Mouse (Mus musculus) liver, postnatal 0 days (tissue): ENCODE data around the gene Gm5678. TPM values are rescaled to one million over a fixed set of nuclear protein-coding genes. Genes with fewer than 3 reads are reported as not detected.
"Not testable (repeated sequence)": the region's sequence is repeated elsewhere in the genome, so short reads cannot be mapped to it uniquely, and the experiment has no call there.

Experiments
- ATAC-seq: fragments of 200-750 bp; cut with Nextera tagmentation; 2 replicates; pipeline ENCODE4 v1.8.0; 2017; ENCODE audit warnings: mild to moderate bottlenecking, moderate library complexity
- DNase-seq: peaks from one replicate; pipeline ENCODE4 v3.0.0-alpha.2; 2016
- H3K27ac ChIP-seq: fragments of 300-500 bp; sonication (generic); 2 replicates; pipeline ENCODE4 v1.5.1; 2014; ENCODE audit warnings: antibody characterized with exemption, moderate library complexity, mild to moderate bottlenecking, low read depth
- H3K27me3 ChIP-seq: fragments of 300-500 bp; sonication (generic); 2 replicates; pipeline ENCODE4 v1.6.1; 2014; ENCODE audit warnings: low read length, control low read depth, mixed read lengths; ENCODE audit not compliant: insufficient read depth
- H3K36me3 ChIP-seq: fragments of 300-500 bp; sonication (generic); replicated peaks from 2 replicates; pipeline ENCODE4 v1.6.1; 2014; ENCODE audit warnings: mild to moderate bottlenecking, control low read depth, low read length, moderate library complexity, mixed read lengths; ENCODE audit not compliant: insufficient read depth
- H3K4me1 ChIP-seq: fragments of 300-500 bp; sonication (generic); 2 replicates; pipeline ENCODE4 v1.6.1; 2014; ENCODE audit warnings: antibody characterized with exemption, mild to moderate bottlenecking, control low read depth; ENCODE audit not compliant: insufficient read depth
- H3K4me2 ChIP-seq: fragments of 300-500 bp; sonication (generic); 2 replicates; pipeline ENCODE4 v1.6.1; 2014; ENCODE audit warnings: low read depth, mild to moderate bottlenecking, low read length, moderate library complexity, mixed read lengths
- H3K4me3 ChIP-seq: fragments of 300-500 bp; sonication (generic); 2 replicates; pipeline ENCODE4 v1.5.1; 2014; ENCODE audit warnings: low read depth, low read length
- H3K9ac ChIP-seq: fragments of 300-500 bp; sonication (generic); replicated peaks from 2 replicates; pipeline ENCODE4 v1.6.1; 2014; ENCODE audit warnings: mild to moderate bottlenecking, moderate library complexity
- H3K9me3 ChIP-seq: fragments of 300-500 bp; sonication (generic); 2 replicates; pipeline ENCODE4 v1.6.1; 2016; ENCODE audit warnings: mild to moderate bottlenecking, control low read depth, low read length, mixed read lengths
- CTCF ChIP-seq: sonication (generic); IDR thresholded peaks from 2 replicates; pipeline ENCODE4 v1.5.1; 2016; ENCODE audit warnings: antibody characterized with exemption, low read depth
- EP300 ChIP-seq: IDR thresholded peaks from 2 replicates; pipeline ENCODE4 v1.6.1; 2016; ENCODE audit warnings: antibody characterized with exemption, low read depth, mild to moderate bottlenecking
- WGBS: fragments of 180-500 bp; shearing (Covaris S2); extraction: QIAGEN DNeasy Blood & Tissue Kit; methylation state at CpG from one replicate; pipeline ENCODE4 v1.1.7; 2014; ENCODE audit not compliant: insufficient replicate concordance; 5-methylcytosine and 5-hydroxymethylcytosine counted together
- polyA plus RNA-seq: library from polyadenylated mRNA; unstranded; fragments of >200 nt; fragmentation: Nextera tagmentation; extraction: Ambion mirVana; gene quantifications from 2 replicates; pipeline ENCODE4 v1.2.1, GENCODE M21; 2015

Gm5678 gene
- polyA plus RNA-seq, 1 experiment from 2014 or later: not detected

- DNase-seq: peak; percentile 87
- Histone ChIP-seq H3K27me3 (no peaks in the 10 kb centered on the region), H3K4me3 (no peak overlapping the region), H3K27ac (peak overlapping the region; percentile 57; the same call in 1 of the 2 replicates), H3K4me2 (peak overlapping the region; percentile 18; the same call in 1 of the 2 replicates), H3K36me3 (0 out of 2 replicates have a peak, but pooled peaks cover 4% of the 10 kb centered on the region), H3K4me1 (no peaks in the 10 kb centered on the region; the same call in 1 of the 2 replicates), H3K9ac (no peak overlapping the region), H3K9me3 (no peaks in the 10 kb centered on the region)
- peak; percentile 85 for ATAC-seq
- TF ChIP-seq EP300: 0 out of 2 replicates have a peak, but pooled peaks have one; percentile 51
- TF ChIP-seq CTCF: peak; percentile 90
- 22% methylated on average over 5 of the region's 5 CpGs for WGBS
Observed at GRCm38 (mm10) chr16:93615118-93615870, 12.6 kb upstream of the Gm5678 start.

GRCm38 (mm10) chr16:93623759-93624158 lies 4.1 kb upstream of the Gm5678 start:
- H3K4me3 ChIP-seq, H3K36me3 ChIP-seq, H3K27me3 ChIP-seq, H3K4me2 ChIP-seq, H3K9me3 ChIP-seq, H3K27ac ChIP-seq, H3K9ac ChIP-seq, H3K4me1 ChIP-seq, ATAC-seq, DNase-seq: not testable (repeated sequence)
- 73% methylated on average over 4 of the region's 4 CpGs for WGBS

- Histone ChIP-seq H3K36me3 (no peaks in the 10 kb centered on the region), H3K27me3 (no peaks in the 10 kb centered on the region), H3K4me3 (no peak overlapping the region), H3K27ac (no peak overlapping the region), H3K4me1 (no peaks in the 10 kb centered on the region), H3K9me3 (no peaks in the 10 kb centered on the region), H3K9ac (no peak overlapping the region), H3K4me2 (no peak overlapping the region)
- DNase-seq (no peak), ATAC-seq (no peak)
- no peak for TF ChIP-seq CTCF
- TF ChIP-seq EP300: no peak
- 75% methylated on average over 4 of the region's 4 CpGs for WGBS
Observed at GRCm38 (mm10) chr16:93624671-93625070, 3.2 kb upstream of the Gm5678 start.

GRCm38 (mm10) chr16:93626745-93627144 lies 1.2 kb upstream of the Gm5678 start:
- ATAC-seq: no peak

GRCm38 (mm10) chr16:93644006-93644405 lies 16.1 kb downstream of the Gm5678 start:
- Histone ChIP-seq H3K4me1 (no peaks in the 10 kb centered on the region), H3K9me3 (no peaks in the 10 kb centered on the region), H3K27me3 (no peaks in the 10 kb centered on the region), H3K36me3 (no peaks in the 10 kb centered on the region), H3K27ac (no peak overlapping the region), H3K4me3 (no peak overlapping the region), H3K9ac (no peak overlapping the region), H3K4me2 (no peak overlapping the region)
- no peak for DNase-seq
- ATAC-seq: no peak
- WGBS: 31% methylated on average over 4 of the region's 4 CpGs
- TF ChIP-seq EP300 (no peak), CTCF (no peak)

More at GRCm38 (mm10) chr16:93626745-93627144, 1.2 kb upstream of the Gm5678 start:
- Histone ChIP-seq H3K4me1 (no peaks in the 10 kb centered on the region), H3K4me2 (no peak overlapping the region), H3K27me3 (no peaks in the 10 kb centered on the region), H3K9me3 (no peaks in the 10 kb centered on the region), H3K36me3 (no peaks in the 10 kb centered on the region), H3K27ac (no peak overlapping the region), H3K4me3 (no peak overlapping the region), H3K9ac (no peak overlapping the region)
- 10% methylated on average over 1 of the region's 1 CpGs for WGBS
- TF ChIP-seq CTCF (peak; percentile 66), EP300 (no peak)
- peak; percentile 32 for DNase-seq

GRCm38 (mm10) chr16:93648441-93649183 lies 20.7 kb downstream of the Gm5678 start:
- no peak for ATAC-seq

More at GRCm38 (mm10) chr16:93648441-93649183, 20.7 kb downstream of the Gm5678 start:
- Histone ChIP-seq H3K27ac (no peak overlapping the region), H3K4me3 (no peak overlapping the region), H3K9me3 (no peaks in the 10 kb centered on the region), H3K9ac (no peak overlapping the region), H3K36me3 (no peaks in the 10 kb centered on the region), H3K4me2 (no peak overlapping the region), H3K27me3 (no peaks in the 10 kb centered on the region), H3K4me1 (no peaks in the 10 kb centered on the region)
- 54% methylated on average over 5 of the region's 5 CpGs for WGBS
- TF ChIP-seq CTCF (no peak), EP300 (no peak)
- no peak for DNase-seq
